Comparison of ENCODE assay signal across 9 mouse cellular contexts in the genomic region with DNA sequence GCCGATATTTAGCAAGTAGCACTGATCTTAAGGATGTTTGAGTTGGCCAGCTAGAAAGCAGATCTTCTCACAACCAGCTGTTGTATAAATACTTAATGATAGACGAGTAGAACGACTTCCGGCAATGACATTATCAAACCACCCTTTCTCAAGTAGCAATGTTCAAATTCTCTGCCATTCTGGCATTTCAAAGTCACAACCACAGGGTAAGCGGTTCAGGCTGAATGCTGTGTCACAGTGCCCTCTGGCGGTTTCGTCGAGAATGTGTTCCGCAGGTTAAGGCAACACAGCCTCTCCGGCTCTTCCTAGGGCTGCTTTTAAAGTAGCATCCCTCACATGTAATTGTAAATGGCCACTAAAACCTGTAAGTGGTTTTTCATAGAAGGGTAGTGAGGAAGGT. TPM values are rescaled to one million over a fixed set of nuclear protein-coding genes. Genes with fewer than 3 reads are reported as not detected.
DNase-seq lines count a peak whose midpoint lies in the region; ATAC-seq lines count a peak whose summit lies in the region.
"Had no signal": no experiment of that assay in that cellular context is flagged by ENCODE, and none has a peak within 500 bp of the region (broad histone marks: within the 10 kb centered on the region; RNA-seq: fewer than 3 reads in every experiment).

No protein-coding gene starts in this region.

- H3K4me3 ChIP-seq in forebrain, embryonic 15.5 days = no peak overlapping the region
- no peak overlapping the region for H3K4me3 ChIP-seq in hindbrain, embryonic 15.5 days
- H3K4me3 ChIP-seq: myocyte had no signal

- no peak overlapping the region for H3K4me2 ChIP-seq in forebrain, embryonic 15.5 days (replicated peaks)
- no peak overlapping the region for H3K4me2 ChIP-seq in hindbrain, embryonic 15.5 days

- H3K27me3 ChIP-seq in forebrain, embryonic 15.5 days = no peaks in the 10 kb centered on the region
- H3K27me3 ChIP-seq in hindbrain, embryonic 15.5 days = no peaks in the 10 kb centered on the region

- 10% methylated on average over 10 of the region's 10 CpGs for WGBS in forebrain, embryonic 15.5 days
- 10% methylated on average over 10 of the region's 10 CpGs for WGBS in hindbrain, embryonic 15.5 days

- H3K9me3 ChIP-seq in forebrain, embryonic 15.5 days = no peaks in the 10 kb centered on the region
- H3K9me3 ChIP-seq in hindbrain, embryonic 15.5 days = no peaks in the 10 kb centered on the region

- no peak overlapping the region for H3K9ac ChIP-seq in forebrain, embryonic 15.5 days (replicated peaks)
- no peak overlapping the region for H3K9ac ChIP-seq in hindbrain, embryonic 15.5 days

- H3K4me1 ChIP-seq in forebrain, embryonic 15.5 days = no peaks in the 10 kb centered on the region
- no peaks in the 10 kb centered on the region for H3K4me1 ChIP-seq in hindbrain, embryonic 15.5 days (replicated peaks)

- ATAC-seq in cerebellum, adult (ENCODE audit: insufficient number of reproducible peaks, low FRiP score, low TSS enrichment) = peak; percentile 75
- ATAC-seq in forebrain, embryonic 15.5 days (replicated peaks) = peak; percentile 74
- ATAC-seq in hindbrain, embryonic 15.5 days (ENCODE audit: low FRiP score, low read depth) = peak; percentile 80
- ATAC-seq in megakaryocyte-erythroid progenitor cell, adult 5-6 weeks (replicated peaks; ENCODE audit: low FRiP score, low TSS enrichment, poor library complexity, severe bottlenecking) = peak; percentile 91

- H3K27ac ChIP-seq in forebrain, embryonic 15.5 days (replicated peaks) = no peak overlapping the region
- no peak overlapping the region for H3K27ac ChIP-seq in hindbrain, embryonic 15.5 days (replicated peaks)

- peaks cover 8% of the 10 kb centered on the region; the same call in 1 of the 2 replicates for H3K36me3 ChIP-seq in forebrain, embryonic 15.5 days
- H3K36me3 ChIP-seq in hindbrain, embryonic 15.5 days = 0 out of 2 replicates have a peak, but pooled peaks cover 9% of the 10 kb centered on the region

- peak; percentile 92 for DNase-seq in NIH3T3 (ENCODE audit: low read depth)
- peak; percentile 76 to 82 for DNase-seq in layer of hippocampus, postnatal 36 days
- DNase-seq in right cerebral cortex, postnatal 10 days (ENCODE audit: low spot score in 2 of 2) = peak; percentile 82 to 92
- DNase-seq in urinary bladder, postnatal 14 days (ENCODE audit: low spot score) = peak; percentile 89

RNA-seq across cellular contexts. Expression of a gene that starts 25.8 kb away (rescaled TPM):
- polyA plus RNA-seq in forebrain, embryonic 15.5 days (2015; fragmentation: Nextera tagmentation; extraction: Ambion mirVana) = 232 and 246 TPM in 2 replicates
- polyA plus RNA-seq in hindbrain, embryonic 15.5 days (2015; fragmentation: Nextera tagmentation; extraction: Ambion mirVana) = 257 and 280 TPM in 2 replicates
- 10 to 100 TPM; 71.7 to 76.5 TPM for total RNA-seq in layer of hippocampus, postnatal 36 days (2021)
- total RNA-seq in megakaryocyte-erythroid progenitor cell, adult 5-6 weeks (2014; fragmentation: Nextera tagmentation) = 244 and 249 TPM in 2 replicates
- 235 and 255 TPM in 2 replicates for total RNA-seq in megakaryocyte-erythroid progenitor cell, adult 5-6 weeks (2017)

RNA-seq across cellular contexts. Expression of a gene that starts 39.0 kb away (rescaled TPM):
- polyA plus RNA-seq in forebrain, embryonic 15.5 days (2015; fragmentation: Nextera tagmentation; extraction: Ambion mirVana) = 394 and 412 TPM in 2 replicates
- 365 and 371 TPM in 2 replicates for polyA plus RNA-seq in hindbrain, embryonic 15.5 days (2015; fragmentation: Nextera tagmentation; extraction: Ambion mirVana)
- 100 to 1,000 TPM; 192 to 202 TPM for total RNA-seq in layer of hippocampus, postnatal 36 days (2021)
- 238 and 277 TPM in 2 replicates for total RNA-seq in megakaryocyte-erythroid progenitor cell, adult 5-6 weeks (2014; fragmentation: Nextera tagmentation)
- 172 and 198 TPM in 2 replicates for total RNA-seq in megakaryocyte-erythroid progenitor cell, adult 5-6 weeks (2017)

RNA-seq across cellular contexts. Expression of a gene that starts 58.9 kb away (rescaled TPM):
- 144 and 153 TPM in 2 replicates for polyA plus RNA-seq in forebrain, embryonic 15.5 days (2015; fragmentation: Nextera tagmentation; extraction: Ambion mirVana)
- 108 and 118 TPM in 2 replicates for polyA plus RNA-seq in hindbrain, embryonic 15.5 days (2015; fragmentation: Nextera tagmentation; extraction: Ambion mirVana)
- total RNA-seq in layer of hippocampus, postnatal 36 days (2021) = 10 to 100 TPM; 37.0 to 39.3 TPM
- 0.59 and 2.4 TPM in 2 replicates for total RNA-seq in megakaryocyte-erythroid progenitor cell, adult 5-6 weeks (2014; fragmentation: Nextera tagmentation)
- total RNA-seq in megakaryocyte-erythroid progenitor cell, adult 5-6 weeks (2017) = 0.61 TPM in 1 of 2 replicates, not detected in the other

Comparison
In these comparisons a context has a peak if more than half of its experiments do, and no peak if none do; other contexts are left out.
1. RNA of a gene that starts 58.9 kb away (total RNA-seq): 37.0 to 39.3 TPM in layer of hippocampus, postnatal 36 days; 0.59 to 2.4 TPM in megakaryocyte-erythroid progenitor cell, adult 5-6 weeks; every median in the first group is over 10 times any median in the second.
2. Peak in every context shown above with its lines, with median percentiles within 50 percentile points of each other: DNase-seq and ATAC-seq.